Mouse (Mus musculus) B cell, adult 67 days (primary cell): ENCODE data around the gene Gm13275. TPM values are rescaled to one million over a fixed set of nuclear protein-coding genes. Genes with fewer than 3 reads are reported as not detected.

Source experiments
- total RNA-seq, 2 experiments: library from RNA; stranded (reverse); gene quantifications; 4 replicates each; pipeline ENCODE4 v1.2.4; 2023

The Gm13275 gene
- total RNA-seq = not detected

GRCm38 (mm10) chr4:88793936-88794675 lies at the start of gene Gm13275:
TSS of gene Gm13275 (plus strand) at chr4:88794487.

GRCm38 (mm10) chr4:88754818-88755340 lies 39.4 kb upstream of the Gm13275 start, which contains the start of gene Gm13271:
TSS of gene Gm13271 (plus strand) at chr4:88754868.

GRCm38 (mm10) chr4:88759610-88760268 lies 34.5 kb upstream of the Gm13275 start, which contains the start of gene Gm13283:
TSS of gene Gm13283 (plus strand) at chr4:88760119.

GRCm38 (mm10) chr4:88773534-88773933 lies 20.8 kb upstream of the Gm13275 start, which contains the start of gene Gm13290:
TSS of gene Gm13290 (plus strand) at chr4:88773834.

GRCm38 (mm10) chr4:88776622-88777021 lies 17.7 kb upstream of the Gm13275 start, which contains the start of gene Gm13289:
TSS of gene Gm13289 (plus strand) at chr4:88776922.

GRCm38 (mm10) chr4:88779550-88779949 lies 14.7 kb upstream of the Gm13275 start, which contains the start of gene Gm13272:
TSS of gene Gm13272 (plus strand) at chr4:88779850.

GRCm38 (mm10) chr4:88781831-88782230 lies 12.5 kb upstream of the Gm13275 start, which contains the start of gene Ifnz:
TSS of gene Ifnz (plus strand) at chr4:88782131.

GRCm38 (mm10) chr4:88785409-88785808 lies 8.9 kb upstream of the Gm13275 start, which contains the start of gene Gm13276:
TSS of gene Gm13276 (plus strand) at chr4:88785709.

GRCm38 (mm10) chr4:88788402-88788801 lies 5.9 kb upstream of the Gm13275 start, which contains the start of gene Gm13277:
TSS of gene Gm13277 (plus strand) at chr4:88788632.

GRCm38 (mm10) chr4:88791250-88791649 lies 3.0 kb upstream of the Gm13275 start, which contains the start of gene Gm13278:
TSS of gene Gm13278 (plus strand) at chr4:88791550.

GRCm38 (mm10) chr4:88797097-88797496 lies 2.8 kb downstream of the Gm13275 start, which contains the start of gene Gm13279:
TSS of gene Gm13279 (plus strand) at chr4:88797397.

GRCm38 (mm10) chr4:88799365-88799764 lies 5.1 kb downstream of the Gm13275 start, which contains the start of gene Gm13285:
TSS of gene Gm13285 (plus strand) at chr4:88799665.

GRCm38 (mm10) chr4:88802954-88803353 lies 8.7 kb downstream of the Gm13275 start, which contains the start of gene Gm13287:
TSS of gene Gm13287 (plus strand) at chr4:88803254.

GRCm38 (mm10) chr4:88805231-88805630 lies 10.9 kb downstream of the Gm13275 start, which contains the start of gene Gm13288:
TSS of gene Gm13288 (plus strand) at chr4:88805531.

GRCm38 (mm10) chr4:88815928-88816327 lies 21.6 kb downstream of the Gm13275 start, which contains the start of gene Ifna7:
TSS of gene Ifna7 (plus strand) at chr4:88816228.

GRCm38 (mm10) chr4:88819659-88820058 lies 25.4 kb downstream of the Gm13275 start, which contains the start of gene Ifna11:
TSS of gene Ifna11 (plus strand) at chr4:88819959.

GRCm38 (mm10) chr4:88827116-88827515 lies 32.8 kb downstream of the Gm13275 start, which contains the start of gene Ifna6:
TSS of gene Ifna6 (plus strand) at chr4:88827416.

GRCm38 (mm10) chr4:88835225-88835624 lies 40.9 kb downstream of the Gm13275 start, which contains the start of gene Ifna5:
TSS of gene Ifna5 (plus strand) at chr4:88835525.

GRCm38 (mm10) chr4:88841438-88841911 lies 47.2 kb downstream of the Gm13275 start, which contains the start of gene Ifna4:
TSS of gene Ifna4 (plus strand) at chr4:88841861.

